Mouse (Mus musculus) lung, postnatal 0 days (tissue): ENCODE data around the gene Ddx18.

Experiments
- CTCF ChIP-seq: IDR thresholded peaks from 2 replicates; pipeline ENCODE4 v1.5.1; 2016; ENCODE audit warnings: antibody characterized with exemption, mild to moderate bottlenecking
- EP300 ChIP-seq: IDR thresholded peaks from 2 replicates; pipeline ENCODE4 v1.6.1; 2016; ENCODE audit warnings: antibody characterized with exemption, mild to moderate bottlenecking, control low read depth

DNA sequence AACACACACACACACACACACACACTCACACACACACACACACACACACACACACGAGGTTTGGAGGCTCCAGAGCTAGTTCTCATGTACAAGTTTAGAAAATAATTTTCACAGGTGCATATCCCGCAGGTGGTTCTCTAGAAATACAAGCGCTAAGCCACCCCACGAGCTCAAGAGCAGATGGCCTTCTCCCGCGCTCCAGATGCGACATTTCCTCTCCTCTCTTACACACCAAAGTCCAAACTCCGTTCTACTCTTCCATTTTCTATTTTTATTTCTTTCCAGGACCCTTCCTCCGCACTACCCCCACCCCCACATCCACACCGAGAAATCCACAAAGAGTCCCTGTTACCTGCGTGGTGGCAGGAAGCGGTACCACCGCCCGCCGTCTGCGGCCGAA is 40.7 kb downstream of the Ddx18 start:
- no peak for TF ChIP-seq CTCF
- TF ChIP-seq EP300, result no peak
